Mouse (Mus musculus) hindbrain, embryonic 13.5 days (tissue): Measurements from ENCODE around the gene Mfng. TPM values are rescaled to one million over a fixed set of nuclear protein-coding genes. Genes with fewer than 3 reads are reported as not detected.

Source experiments
- polyA plus RNA-seq: library from polyadenylated mRNA; unstranded; fragments of >200 nt; fragmentation: Nextera tagmentation; extraction: Ambion mirVana; gene quantifications from 2 replicates; pipeline ENCODE4 v1.2.1, GENCODE M21; 2015

The Mfng gene
- polyA plus RNA-seq, 1 experiment from 2014 or later, result 36.7 TPM

Other genes with a start within 250 kb of the Mfng start
- gene C1qtnf6, start 242.1 kb downstream of the Mfng start, polyA plus RNA-seq, result 8.0 and 8.2 TPM in 2 replicates
- 0.42 and 0.48 TPM in 2 replicates for gene Sstr3, start 228.8 kb downstream of the Mfng start, polyA plus RNA-seq
- gene Rac2, start 200.7 kb downstream of the Mfng start, polyA plus RNA-seq, result 6.3 and 8.8 TPM in 2 replicates
- 6.8 and 7.7 TPM in 2 replicates for gene Cyth4, start 176.4 kb downstream of the Mfng start, polyA plus RNA-seq
- gene Elfn2, start 54.7 kb downstream of the Mfng start, polyA plus RNA-seq, result 4.6 and 5.0 TPM in 2 replicates
- gene Card10, start 29.6 kb upstream of the Mfng start, polyA plus RNA-seq, result 1.6 TPM in 2 replicates
- gene Cdc42ep1, start 69.1 kb upstream of the Mfng start, polyA plus RNA-seq, result 9.5 and 11.0 TPM in 2 replicates
- not detected in 2 replicates for gene Lgals2, start 82.1 kb upstream of the Mfng start, polyA plus RNA-seq
- gene Gga1, start 103.7 kb upstream of the Mfng start, polyA plus RNA-seq, result 49.9 and 50.6 TPM in 2 replicates
- gene Gm49510, start 126.2 kb upstream of the Mfng start, polyA plus RNA-seq, result not detected in 2 replicates
- 3.8 and 4.5 TPM in 2 replicates for gene Sh3bp1, start 126.3 kb upstream of the Mfng start, polyA plus RNA-seq
- 62.7 and 64.3 TPM in 2 replicates for gene Pdxp, start 140.4 kb upstream of the Mfng start, polyA plus RNA-seq
- gene Lgals1, start 153.2 kb upstream of the Mfng start, polyA plus RNA-seq, result 193 and 202 TPM in 2 replicates
- gene Nol12, start 161.5 kb upstream of the Mfng start, polyA plus RNA-seq, result 57.4 and 62.3 TPM in 2 replicates
- gene Triobp, start 174.2 kb upstream of the Mfng start, polyA plus RNA-seq, result 31.6 and 36.6 TPM in 2 replicates